Mouse (Mus musculus): ENCODE measurements around the gene Ccn6. TPM values are rescaled to one million over a fixed set of nuclear protein-coding genes. Genes with fewer than 3 reads are reported as not detected.
A peak's percentile ranks its signal among the peaks of the same experiment; 100 is the strongest.

Ccn6 gene
- total and polyA plus RNA-seq, 3 experiments, result 0.32 TPM; not detected in 2

DNA sequence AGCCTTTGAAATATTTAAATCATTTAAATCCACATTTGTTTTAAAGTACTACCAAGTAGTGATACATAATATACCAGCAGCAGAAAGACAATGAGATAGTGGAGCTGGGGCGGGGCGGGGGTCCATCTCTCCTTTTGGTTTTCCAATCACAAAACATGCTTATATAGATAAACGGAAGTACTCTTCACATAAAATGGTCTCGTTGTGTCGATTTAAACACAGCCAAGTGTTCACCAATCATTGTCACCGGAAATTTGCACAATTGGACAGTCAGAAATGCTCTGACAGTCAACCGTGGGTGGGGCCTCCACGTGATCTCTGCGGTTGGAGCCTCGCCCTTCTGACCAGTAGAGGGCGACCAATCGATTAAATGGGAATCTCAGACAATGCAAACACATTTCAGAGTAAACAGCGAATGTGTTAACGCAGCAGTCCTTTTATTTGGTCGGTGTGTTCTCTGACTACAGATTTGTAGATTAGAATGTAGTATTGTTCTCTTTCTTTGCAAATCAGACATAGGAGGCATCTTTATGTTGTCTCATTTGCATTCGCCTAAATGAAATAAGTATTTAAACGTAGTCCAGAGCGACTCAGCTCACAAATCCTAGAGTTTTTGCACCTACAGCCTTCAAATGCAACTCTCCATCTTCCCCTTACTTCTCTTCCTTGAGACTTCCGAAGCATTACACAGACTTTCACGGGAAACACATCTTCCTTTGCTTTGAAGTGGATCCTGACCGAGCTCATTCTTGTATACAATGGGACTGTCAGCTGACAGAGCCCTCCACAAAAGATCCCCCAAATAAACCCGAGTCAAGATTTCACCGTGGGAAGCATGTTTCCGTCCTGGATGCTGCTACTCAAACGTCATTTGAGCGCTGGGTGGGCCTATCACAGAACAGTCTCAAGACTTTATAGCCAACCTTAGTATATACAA, 8.3 kb upstream of the Ccn6 start:
- Histone ChIP-seq H3K79me2 (replicated peaks; ENCODE audit: control insufficient read depth, insufficient read depth, low read length) (no peaks in the 10 kb centered on the region), H3K4me1 (ENCODE audit: control insufficient read depth, insufficient read depth, low read length) (peaks cover 6% of the 10 kb centered on the region), H3K9ac (ENCODE audit: low read depth, low read length) (peak overlapping the region; percentile 50; the same call in 1 of the 2 replicates), H3K27me3 (ENCODE audit: control insufficient read depth, insufficient read depth, low read length) (no peaks in the 10 kb centered on the region), H3K4me3 (peak overlapping the region; percentile 58), H3K36me3 (ENCODE audit: control insufficient read depth, insufficient read depth, low read length) (no peaks in the 10 kb centered on the region), H3K27ac (peak overlapping the region; percentile 70)
- TF ChIP-seq POLR2A (IDR thresholded peaks at IDR 0.05; ENCODE audit: insufficient read depth, low read depth, low read length) (peak; percentile 40; the same call in 1 of the 2 replicates), EP300 (IDR thresholded peaks at IDR 0.05; ENCODE audit: insufficient read depth, low read depth, low read length) (peak; percentile 60; the same call in 1 of the 2 replicates), CTCF (IDR thresholded peaks at IDR 0.05) (peak; percentile 89)
- intact Hi-C loops (cut with DNase I), result loop anchor here (1.0 to 5.0 kb wide), 6 partner anchors 67 to 561 kb away; partner anchors contain the start of genes Fyn, Rev3l and Traf3ip2
- 14% methylated on average over 26 of the region's 26 CpGs for WGBS
- peak; percentile 86 to 89 for DNase-seq

DNA sequence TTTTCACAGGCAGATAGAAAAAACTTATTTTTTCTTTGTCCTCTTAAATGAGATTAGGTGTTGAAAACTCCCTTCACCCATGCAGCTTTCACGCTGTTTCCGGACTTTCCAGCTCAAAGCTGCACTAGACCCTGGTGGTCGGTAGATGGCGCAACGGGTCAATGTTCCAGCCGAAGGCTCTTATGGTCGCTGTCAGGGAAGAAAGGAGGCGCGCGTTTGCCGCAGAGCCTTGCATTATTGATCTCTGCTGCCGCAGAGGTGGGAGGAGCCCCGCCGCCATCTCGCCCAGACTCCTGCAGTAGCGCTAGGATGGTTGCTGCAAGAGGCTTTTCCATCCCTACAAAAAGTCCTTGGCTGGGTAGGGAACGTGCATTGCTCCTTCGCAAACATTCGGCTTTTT, 7.5 kb upstream of the Ccn6 start:
- peak overlapping the region; percentile 58 for H3K4me3 ChIP-seq
- H3K79me2 ChIP-seq (replicated peaks; ENCODE audit: control insufficient read depth, insufficient read depth, low read length), result no peaks in the 10 kb centered on the region
- peak overlapping the region; percentile 50; the same call in 1 of the 2 replicates for H3K9ac ChIP-seq (ENCODE audit: low read depth, low read length)
- peak; percentile 91 for DNase-seq
- H3K36me3 ChIP-seq (ENCODE audit: control insufficient read depth, insufficient read depth, low read length), result no peaks in the 10 kb centered on the region
- peak; percentile 97 for TF ChIP-seq CTCF (IDR thresholded peaks at IDR 0.05)
- peak; percentile 97 for TF ChIP-seq EP300 (IDR thresholded peaks at IDR 0.05; ENCODE audit: insufficient read depth, low read depth, low read length)
- TF ChIP-seq POLR2A (IDR thresholded peaks at IDR 0.05; ENCODE audit: insufficient read depth, low read depth, low read length), result peak; percentile 27; the same call in 1 of the 2 replicates
- WGBS, result under 1% methylated on average over 19 of the region's 19 CpGs
- peak overlapping the region; percentile 70 for H3K27ac ChIP-seq
- H3K27me3 ChIP-seq (ENCODE audit: control insufficient read depth, insufficient read depth, low read length), result no peaks in the 10 kb centered on the region
- peaks cover 3% of the 10 kb centered on the region for H3K4me1 ChIP-seq (ENCODE audit: control insufficient read depth, insufficient read depth, low read length)
- intact Hi-C loops (cut with DNase I), result loop anchor here (1.0 to 5.0 kb wide), 6 partner anchors 68 to 562 kb away; partner anchors contain the start of genes Fyn, Rev3l and Traf3ip2

DNA sequence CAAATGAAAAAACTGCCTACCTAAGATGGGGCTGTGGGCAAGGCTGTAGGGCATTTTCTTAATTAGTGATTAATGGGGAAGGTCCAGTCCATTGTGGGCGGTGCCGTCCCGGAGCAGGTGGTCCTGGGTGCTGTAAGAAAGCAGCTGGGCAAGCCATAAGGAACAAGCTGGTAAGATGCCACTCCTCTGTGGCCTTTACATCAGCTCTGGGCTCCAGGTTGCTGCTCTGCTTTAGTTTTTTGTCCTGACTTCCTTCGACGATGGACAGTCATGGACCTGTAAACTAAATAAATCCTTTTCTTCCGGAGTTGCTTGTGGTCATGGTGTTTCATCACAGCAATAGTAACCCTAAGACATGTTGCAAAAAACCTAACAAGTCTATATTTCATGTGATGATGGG, 7.1 kb upstream of the Ccn6 start:
- no peaks in the 10 kb centered on the region for H3K27me3 ChIP-seq (ENCODE audit: control insufficient read depth, insufficient read depth, low read length)
- H3K36me3 ChIP-seq (ENCODE audit: control insufficient read depth, insufficient read depth, low read length), result no peaks in the 10 kb centered on the region
- intact Hi-C loops (cut with DNase I), result loop anchor here (1.0 to 5.0 kb wide), 6 partner anchors 68 to 562 kb away; partner anchors contain the start of genes Fyn, Rev3l and Traf3ip2
- no peak overlapping the region for H3K27ac ChIP-seq
- H3K4me3 ChIP-seq, result peak overlapping the region; percentile 58; the same call in 1 of the 2 replicates
- H3K4me1 ChIP-seq (ENCODE audit: control insufficient read depth, insufficient read depth, low read length), result peaks cover 3% of the 10 kb centered on the region
- no peaks in the 10 kb centered on the region for H3K79me2 ChIP-seq (replicated peaks; ENCODE audit: control insufficient read depth, insufficient read depth, low read length)
- DNase-seq, result peak in 1 of 2 experiments; percentile 25
- no peak for TF ChIP-seq EP300 (IDR thresholded peaks at IDR 0.05; ENCODE audit: insufficient read depth, low read depth, low read length)
- TF ChIP-seq POLR2A (IDR thresholded peaks at IDR 0.05; ENCODE audit: insufficient read depth, low read depth, low read length), result no peak
- TF ChIP-seq CTCF (IDR thresholded peaks at IDR 0.05), result no peak
- 15% methylated on average over 6 of the region's 6 CpGs for WGBS
- no peak overlapping the region for H3K9ac ChIP-seq (ENCODE audit: low read depth, low read length)

DNA sequence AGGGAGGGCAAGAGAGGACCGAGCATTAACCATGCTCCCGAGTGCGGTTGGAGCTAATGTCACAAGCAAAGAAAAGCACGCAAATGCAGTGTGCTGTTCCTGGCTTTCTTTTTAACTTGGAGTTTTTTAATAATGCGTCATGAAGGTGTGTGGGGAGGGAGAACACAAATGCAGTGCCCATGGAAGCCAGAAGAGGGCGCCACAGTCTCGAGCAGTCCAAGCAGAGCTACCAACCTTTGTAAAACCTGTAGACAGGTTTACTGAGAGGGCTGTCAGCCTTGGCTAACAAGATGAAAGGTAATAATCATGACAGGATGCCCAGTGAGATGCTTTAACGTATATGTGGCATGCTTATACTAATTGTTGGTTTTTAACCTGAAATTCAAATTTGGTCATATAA, 6.6 kb upstream of the Ccn6 start:
- no peak overlapping the region for H3K9ac ChIP-seq (ENCODE audit: low read depth, low read length)
- H3K27me3 ChIP-seq (ENCODE audit: control insufficient read depth, insufficient read depth, low read length), result no peaks in the 10 kb centered on the region
- WGBS, result 22% methylated on average over 8 of the region's 8 CpGs
- intact Hi-C loops (cut with DNase I), result loop anchor here (2.0 to 5.0 kb wide), 5 partner anchors 69 to 563 kb away; partner anchors contain the start of genes Fyn, Rev3l and Traf3ip2
- TF ChIP-seq CTCF (IDR thresholded peaks at IDR 0.05) (peak; percentile 98), EP300 (IDR thresholded peaks at IDR 0.05; ENCODE audit: insufficient read depth, low read depth, low read length) (no peak)
- H3K36me3 ChIP-seq (ENCODE audit: control insufficient read depth, insufficient read depth, low read length), result no peaks in the 10 kb centered on the region
- peak; percentile 58 to 75 for DNase-seq
- no peaks in the 10 kb centered on the region for H3K79me2 ChIP-seq (replicated peaks; ENCODE audit: control insufficient read depth, insufficient read depth, low read length)
- no peak overlapping the region for H3K27ac ChIP-seq
- H3K4me1 ChIP-seq (ENCODE audit: control insufficient read depth, insufficient read depth, low read length), result peaks cover 3% of the 10 kb centered on the region
- H3K4me3 ChIP-seq, result no peak overlapping the region

DNA sequence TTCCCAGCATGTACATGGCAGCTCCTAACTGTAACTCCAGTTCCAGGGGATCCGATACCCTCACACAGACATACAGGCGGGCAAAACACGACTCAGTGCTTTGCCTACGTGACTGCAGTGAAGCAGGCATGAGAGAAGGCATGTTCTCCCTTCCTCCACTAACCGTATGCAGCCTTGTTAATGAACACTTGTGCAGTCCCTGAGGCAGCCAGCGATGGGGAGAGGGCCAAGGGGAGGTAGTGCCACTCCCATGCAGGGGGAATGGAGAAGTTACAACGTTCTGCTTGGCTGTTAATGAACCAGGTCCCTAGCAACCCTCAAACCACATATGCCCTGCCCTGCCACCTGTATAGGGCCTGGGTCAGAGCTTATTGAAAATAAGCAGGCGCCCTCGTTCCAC, 6.0 kb upstream of the Ccn6 start:
- WGBS, result 67% methylated on average over 9 of the region's 9 CpGs
- no peak overlapping the region for H3K9ac ChIP-seq (ENCODE audit: low read depth, low read length)

More for the DNA sequence above, 6.0 kb upstream of the Ccn6 start:
- no peak for TF ChIP-seq CTCF (IDR thresholded peaks at IDR 0.05)
- TF ChIP-seq POLR2A (IDR thresholded peaks at IDR 0.05; ENCODE audit: insufficient read depth, low read depth, low read length), result no peak
- no peak for TF ChIP-seq EP300 (IDR thresholded peaks at IDR 0.05; ENCODE audit: insufficient read depth, low read depth, low read length)
- H3K36me3 ChIP-seq (ENCODE audit: control insufficient read depth, insufficient read depth, low read length), result no peaks in the 10 kb centered on the region
- no peak for DNase-seq
- no peaks in the 10 kb centered on the region for H3K79me2 ChIP-seq (replicated peaks; ENCODE audit: control insufficient read depth, insufficient read depth, low read length)
- no peak overlapping the region for H3K27ac ChIP-seq
- H3K27me3 ChIP-seq (ENCODE audit: control insufficient read depth, insufficient read depth, low read length), result no peaks in the 10 kb centered on the region
- intact Hi-C loops (cut with DNase I), result loop anchor here (2.0 to 5.0 kb wide), 5 partner anchors 69 to 563 kb away; partner anchors contain the start of genes Fyn, Rev3l and Traf3ip2
- H3K4me1 ChIP-seq (ENCODE audit: control insufficient read depth, insufficient read depth, low read length), result peaks cover 3% of the 10 kb centered on the region
- H3K4me3 ChIP-seq, result no peak overlapping the region

Measured in heart, adult 2 months (tissue).